Mouse (Mus musculus): Measurements from ENCODE around the gene Slc41a2. TPM values are rescaled to one million over a fixed set of nuclear protein-coding genes. Genes with fewer than 3 reads are reported as not detected.
"Not testable (repeated sequence)": the region's sequence is repeated elsewhere in the genome, so short reads cannot be mapped to it uniquely, and the experiment has no call there.

Slc41a2 gene
- total RNA-seq, 2 experiments from 2014 or later, result 1.4 to 1.8 TPM

- intact Hi-C loops (cut with DNase I; ENCODE audit: low total_unique reads), result no loop called here
Measured at GRCm38 (mm10) chr10:83354333-83354719, 16.6 kb upstream of the Slc41a2 start.

GRCm38 (mm10) chr10:83353680-83354332, 16.1 kb upstream of the Slc41a2 start:
- intact Hi-C loops (cut with DNase I; ENCODE audit: low total_unique reads), result no loop called here
- DNase-seq, result peak; percentile 18

More at GRCm38 (mm10) chr10:83354333-83354719, 16.6 kb upstream of the Slc41a2 start:
- no peak for DNase-seq

GRCm38 (mm10) chr10:83351779-83352178, 14.1 kb upstream of the Slc41a2 start:
- DNase-seq; intact Hi-C loops (cut with DNase I; ENCODE audit: low total_unique reads): not testable (repeated sequence)

- intact Hi-C loops (cut with DNase I; ENCODE audit: low total_unique reads), result no loop called here
- DNase-seq, result no peak
Measured at GRCm38 (mm10) chr10:83350689-83351088, 13.0 kb upstream of the Slc41a2 start.

- no peak for DNase-seq
Measured at GRCm38 (mm10) chr10:83347494-83347893, 9.8 kb upstream of the Slc41a2 start.

GRCm38 (mm10) chr10:83346359-83346736, 8.7 kb upstream of the Slc41a2 start:
- DNase-seq, result no peak
- intact Hi-C loops (cut with DNase I; ENCODE audit: low total_unique reads), result no loop called here

More at GRCm38 (mm10) chr10:83347494-83347893, 9.8 kb upstream of the Slc41a2 start:
- intact Hi-C loops (cut with DNase I; ENCODE audit: low total_unique reads), result no loop called here

GRCm38 (mm10) chr10:83345693-83346358, 8.1 kb upstream of the Slc41a2 start:
- DNase-seq, result no peak
- intact Hi-C loops (cut with DNase I; ENCODE audit: low total_unique reads), result no loop called here

GRCm38 (mm10) chr10:83343828-83344685, 6.4 kb upstream of the Slc41a2 start:
- no peak for DNase-seq
- intact Hi-C loops (cut with DNase I; ENCODE audit: low total_unique reads), result no loop called here

- intact Hi-C loops (cut with DNase I; ENCODE audit: low total_unique reads), result no loop called here
- peak; percentile 22 for DNase-seq
Measured at GRCm38 (mm10) chr10:83343171-83343570, 5.5 kb upstream of the Slc41a2 start.

GRCm38 (mm10) chr10:83341226-83341625, 3.5 kb upstream of the Slc41a2 start:
- intact Hi-C loops (cut with DNase I; ENCODE audit: low total_unique reads), result no loop called here

GRCm38 (mm10) chr10:83337971-83338598, 403 bp upstream of the Slc41a2 start:
- DNase-seq, result no peak
- intact Hi-C loops (cut with DNase I; ENCODE audit: low total_unique reads), result no loop called here

More at GRCm38 (mm10) chr10:83341226-83341625, 3.5 kb upstream of the Slc41a2 start:
- no peak for DNase-seq

- no peak for DNase-seq
- intact Hi-C loops (cut with DNase I; ENCODE audit: low total_unique reads), result no loop called here
Measured at GRCm38 (mm10) chr10:83336336-83336735, 1.3 kb downstream of the Slc41a2 start.

GRCm38 (mm10) chr10:83332581-83332980, 5.1 kb downstream of the Slc41a2 start:
- intact Hi-C loops (cut with DNase I; ENCODE audit: low total_unique reads), result no loop called here
- DNase-seq, result no peak

GRCm38 (mm10) chr10:83331811-83332210, 5.9 kb downstream of the Slc41a2 start:
- no peak for DNase-seq
- intact Hi-C loops (cut with DNase I; ENCODE audit: low total_unique reads), result no loop called here

- intact Hi-C loops (cut with DNase I; ENCODE audit: low total_unique reads), result no loop called here
- DNase-seq, result no peak
Measured at GRCm38 (mm10) chr10:83330336-83330735, 7.3 kb downstream of the Slc41a2 start.

GRCm38 (mm10) chr10:83328791-83329190, 8.9 kb downstream of the Slc41a2 start:
- no peak for DNase-seq
- intact Hi-C loops (cut with DNase I; ENCODE audit: low total_unique reads), result no loop called here

- intact Hi-C loops (cut with DNase I; ENCODE audit: low total_unique reads), result no loop called here
- no peak for DNase-seq
Measured at GRCm38 (mm10) chr10:83326648-83327285, 10.9 kb downstream of the Slc41a2 start.

GRCm38 (mm10) chr10:83325903-83326302, 11.8 kb downstream of the Slc41a2 start:
- intact Hi-C loops (cut with DNase I; ENCODE audit: low total_unique reads), result no loop called here
- no peak for DNase-seq

- no peak for DNase-seq
- intact Hi-C loops (cut with DNase I; ENCODE audit: low total_unique reads), result no loop called here
Measured at GRCm38 (mm10) chr10:83324871-83325270, 12.8 kb downstream of the Slc41a2 start.

Measured in gastrocnemius, postnatal 14 days (tissue).